Mouse (Mus musculus): Measurements from ENCODE around the gene Olfr1138.

Olfr1138 gene

DNA sequence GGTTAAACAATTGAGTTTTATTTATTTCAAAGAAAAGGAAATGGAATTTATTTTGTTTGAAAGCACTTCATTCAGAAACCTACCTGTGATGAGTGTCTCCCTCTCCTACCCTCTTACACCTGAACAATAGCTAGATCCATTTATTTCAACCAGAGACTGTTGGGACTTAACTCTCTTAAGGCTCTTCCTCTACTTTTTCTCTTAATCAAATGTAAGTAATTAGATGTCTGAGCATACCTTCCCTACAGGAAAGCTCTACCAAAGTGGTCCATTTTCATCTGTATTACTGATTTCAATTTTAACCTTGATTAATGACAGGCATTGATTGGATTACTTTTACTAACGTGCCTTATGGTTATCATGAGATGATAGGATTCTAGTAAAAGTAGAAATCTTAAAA, at the start of gene Olfr1138:
TSS of gene Olfr1138 (minus strand) at position 101 of the 400 bp plus-strand sequence.
- in situ Hi-C loops (cut with MboI), result no loop called here

DNA sequence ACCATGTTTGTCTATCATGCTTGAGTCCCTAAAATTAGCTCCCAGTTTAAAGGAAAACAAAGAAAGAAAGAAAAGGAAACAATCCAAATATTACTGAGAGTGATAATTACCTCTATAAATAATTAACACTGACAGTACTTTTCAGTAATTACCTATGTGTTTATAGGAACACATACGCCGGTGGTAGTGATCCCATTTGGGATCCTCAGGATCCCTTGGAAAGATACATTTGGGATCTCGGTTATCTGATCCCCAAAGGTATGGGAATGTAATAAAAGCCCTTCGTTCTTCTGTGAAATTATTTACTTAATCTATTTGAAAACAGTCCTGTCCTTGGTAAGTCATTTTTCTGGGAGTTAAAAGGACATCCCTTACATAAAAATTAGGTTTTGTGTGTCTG, 39.4 kb upstream of the Olfr1138 start, which contains the start of gene Olfr152:
TSS of gene Olfr152 (plus strand) at position 301 of the 400 bp plus-strand sequence.
- in situ Hi-C loops (cut with MboI), result no loop called here

DNA sequence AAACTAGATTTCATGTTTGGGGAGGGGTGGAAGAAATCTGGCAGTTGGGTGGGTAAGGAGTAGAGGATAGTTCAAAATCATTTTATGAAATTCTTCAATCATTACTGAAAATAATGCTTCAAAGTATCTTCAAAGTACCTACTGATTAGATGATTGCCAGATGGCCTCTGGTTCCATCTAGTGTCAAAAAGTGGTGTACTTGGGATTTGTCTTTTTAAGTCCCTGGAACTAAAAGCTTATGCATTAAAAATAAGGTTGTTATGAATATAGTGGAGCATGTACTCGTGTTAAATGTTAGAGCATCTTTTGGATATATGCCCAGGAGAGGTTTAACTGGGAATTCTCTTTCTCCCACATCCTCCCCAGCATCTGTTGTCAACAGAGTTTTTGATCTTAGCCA, 36.4 kb upstream of the Olfr1138 start:
- in situ Hi-C loops (cut with MboI), result no loop called here

DNA sequence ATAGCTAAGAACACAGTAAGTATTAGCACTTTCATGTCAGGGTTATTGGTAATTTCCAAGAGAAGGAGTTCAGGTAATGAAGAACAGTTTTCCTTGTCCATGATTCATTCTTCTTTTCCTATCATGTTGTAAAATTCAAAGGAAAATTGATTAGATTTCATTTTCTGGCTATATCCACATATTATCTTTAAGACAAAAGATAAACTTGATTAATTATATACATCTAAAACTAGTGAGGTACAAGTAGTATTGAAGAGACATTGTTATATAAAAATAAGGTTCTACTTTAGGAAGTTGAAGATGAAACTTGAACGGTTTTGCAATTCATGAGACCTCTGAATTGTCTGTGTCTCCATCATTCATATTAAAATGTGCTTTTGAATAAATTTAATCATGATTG, 14.1 kb upstream of the Olfr1138 start, which contains the start of gene Olfr1141:
TSS of gene Olfr1141 (minus strand) at position 101 of the 400 bp plus-strand sequence.
- in situ Hi-C loops (cut with MboI), result no loop called here

DNA sequence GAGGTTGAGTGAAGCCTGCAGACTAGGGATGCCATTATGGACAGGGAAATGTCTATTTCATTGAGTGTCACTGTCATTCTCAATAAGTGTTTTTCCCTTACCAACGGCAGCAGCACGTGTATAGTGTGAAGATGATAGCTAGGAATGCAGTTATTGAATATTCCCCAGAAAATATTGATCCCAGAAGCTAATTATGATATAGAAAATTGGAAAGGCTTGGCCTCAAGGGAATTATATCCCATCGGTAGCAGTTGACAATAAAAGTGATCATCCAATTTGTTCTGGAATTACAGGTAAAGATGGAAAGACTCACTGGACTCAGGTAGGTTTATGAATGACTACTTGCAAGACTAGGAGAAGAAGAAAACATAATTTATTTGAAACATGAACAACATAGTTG, 3.7 kb upstream of the Olfr1138 start, which contains the start of gene Olfr1140:
TSS of gene Olfr1140 (plus strand) at position 301 of the 400 bp plus-strand sequence.
- in situ Hi-C loops (cut with MboI), result no loop called here

DNA sequence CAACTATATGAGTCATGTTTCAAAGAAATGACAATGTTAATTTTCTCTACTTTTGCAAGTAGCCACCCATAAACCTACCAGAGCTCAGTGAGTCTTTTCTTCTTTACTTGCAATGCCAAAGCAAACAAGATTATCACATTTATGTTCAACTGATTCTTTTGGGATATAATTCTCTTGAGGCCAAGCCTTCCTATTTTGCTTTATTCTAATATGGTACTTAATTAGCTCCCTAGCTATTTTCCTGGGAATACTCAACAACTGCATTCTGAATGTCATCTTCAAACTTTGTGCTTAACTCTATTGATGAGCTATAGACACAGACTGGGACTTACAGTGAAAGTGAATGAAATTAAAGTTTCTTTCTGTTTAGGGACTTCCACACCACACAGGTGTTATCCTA, 26.7 kb downstream of the Olfr1138 start, which contains the start of gene Olfr1137:
TSS of gene Olfr1137 (minus strand) at position 101 of the 400 bp plus-strand sequence.
- in situ Hi-C loops (cut with MboI), result no loop called here

DNA sequence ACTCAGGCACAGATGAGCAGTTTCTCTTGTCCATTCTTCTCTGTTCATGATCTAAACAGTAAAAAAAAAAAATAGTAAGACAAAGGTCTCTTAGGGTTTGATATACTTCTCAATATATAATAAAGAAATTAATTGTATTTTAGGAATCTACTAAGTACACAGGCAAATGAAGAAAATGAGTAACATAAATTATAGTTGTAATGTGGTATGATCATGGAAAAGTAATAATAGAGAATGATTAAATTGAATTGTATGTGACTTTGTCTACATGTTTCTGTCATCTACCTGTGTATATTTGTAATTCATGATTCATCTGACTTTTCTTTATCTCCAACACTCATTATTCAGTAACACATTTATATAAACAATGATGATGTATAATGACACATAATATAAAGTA, 45.9 kb downstream of the Olfr1138 start, which contains the start of gene Olfr1136:
TSS of gene Olfr1136 (minus strand) at position 101 of the 400 bp plus-strand sequence.
- in situ Hi-C loops (cut with MboI), result no loop called here
